Mouse (Mus musculus): ENCODE data around the gene Myom1. TPM values are rescaled to one million over a fixed set of nuclear protein-coding genes. Genes with fewer than 3 reads are reported as not detected.

The Myom1 gene
- polyA plus RNA-seq, 1 experiment, result 2.4 TPM

DNA sequence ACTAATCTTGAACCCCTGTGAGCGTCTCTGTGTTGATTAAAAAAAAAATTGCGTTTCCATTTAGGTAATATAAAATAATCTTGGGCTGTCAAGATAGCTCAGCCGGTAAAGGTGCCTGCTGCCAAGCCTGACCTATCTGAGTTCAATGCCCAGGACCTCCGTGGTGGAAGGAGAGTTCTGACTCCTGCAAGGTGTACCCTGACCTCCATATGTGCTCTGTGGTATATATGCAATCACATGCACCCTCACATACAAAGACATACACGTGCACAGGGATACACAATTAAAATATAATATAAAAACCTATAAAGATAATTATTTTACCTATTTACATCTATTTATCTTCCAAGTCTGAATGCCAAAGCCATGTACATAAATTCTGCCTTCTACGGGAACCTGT is 62.7 kb downstream of the Myom1 start:
- H3K4me3 ChIP-seq (replicated peaks; ENCODE audit: insufficient read depth, low read depth, low read length), result no peak overlapping the region
- no peaks in the 10 kb centered on the region for H3K4me1 ChIP-seq (ENCODE audit: control insufficient read depth, insufficient read depth, low read length)
- WGBS, result 75% methylated on average over 6 of the region's 6 CpGs
- TF ChIP-seq CTCF (IDR thresholded peaks at IDR 0.05; ENCODE audit: borderline replicate concordance, insufficient read depth, low read depth, low read length), result no peak
- TF ChIP-seq POLR2A (IDR thresholded peaks at IDR 0.05; ENCODE audit: borderline replicate concordance, insufficient read depth, low read length), result no peak
- no peaks in the 10 kb centered on the region for H3K27me3 ChIP-seq (ENCODE audit: control insufficient read depth, insufficient read depth, low read length)
- no peak for DNase-seq
- no peak overlapping the region for H3K27ac ChIP-seq (ENCODE audit: insufficient read depth, low read length)

DNA sequence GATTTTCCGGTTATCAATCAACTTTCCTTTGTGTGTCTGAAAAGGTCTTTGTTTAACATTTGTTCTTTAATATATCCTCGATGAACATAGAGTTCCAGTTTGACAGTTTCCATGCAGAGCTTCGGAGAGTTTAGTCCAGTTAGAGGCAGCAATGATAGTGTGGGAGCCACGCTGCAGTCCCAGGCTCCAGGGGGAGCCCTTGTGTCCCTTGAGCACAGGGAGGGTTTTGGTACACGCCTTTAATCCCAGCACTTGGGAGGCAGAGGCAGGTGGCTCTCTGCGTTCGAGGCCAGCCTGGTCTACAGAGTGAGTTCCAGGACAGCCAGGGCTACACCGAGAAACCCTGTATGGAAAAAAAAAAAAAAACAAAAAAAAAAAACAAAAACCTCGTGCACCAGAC is 66.7 kb downstream of the Myom1 start:
- no peak for DNase-seq
- WGBS, result 52% methylated on average over 9 of the region's 9 CpGs
- Histone ChIP-seq H3K27ac (ENCODE audit: insufficient read depth, low read length) (no peak overlapping the region), H3K27me3 (ENCODE audit: control insufficient read depth, insufficient read depth, low read length) (no peaks in the 10 kb centered on the region), H3K4me3 (replicated peaks; ENCODE audit: insufficient read depth, low read depth, low read length) (no peak overlapping the region), H3K4me1 (ENCODE audit: control insufficient read depth, insufficient read depth, low read length) (no peaks in the 10 kb centered on the region)
- no peak for TF ChIP-seq CTCF (IDR thresholded peaks at IDR 0.05; ENCODE audit: borderline replicate concordance, insufficient read depth, low read depth, low read length)
- TF ChIP-seq POLR2A (IDR thresholded peaks at IDR 0.05; ENCODE audit: borderline replicate concordance, insufficient read depth, low read length), result no peak

GRCm38 (mm10) chr17:71071958-71072357 is 69.5 kb downstream of the Myom1 start:
- WGBS, result 87% methylated on average over 10 of the region's 10 CpGs
- Histone ChIP-seq H3K4me1 (ENCODE audit: control insufficient read depth, insufficient read depth, low read length) (no peaks in the 10 kb centered on the region), H3K4me3 (replicated peaks; ENCODE audit: insufficient read depth, low read depth, low read length) (no peak overlapping the region), H3K27me3 (ENCODE audit: control insufficient read depth, insufficient read depth, low read length) (no peaks in the 10 kb centered on the region), H3K27ac (ENCODE audit: insufficient read depth, low read length) (no peak overlapping the region)
- no peak for DNase-seq
- no peak for TF ChIP-seq CTCF (IDR thresholded peaks at IDR 0.05; ENCODE audit: borderline replicate concordance, insufficient read depth, low read depth, low read length)
- no peak for TF ChIP-seq POLR2A (IDR thresholded peaks at IDR 0.05; ENCODE audit: borderline replicate concordance, insufficient read depth, low read length)

GRCm38 (mm10) chr17:71074386-71074785 is 72.0 kb downstream of the Myom1 start:
- Histone ChIP-seq H3K27me3 (ENCODE audit: control insufficient read depth, insufficient read depth, low read length) (no peaks in the 10 kb centered on the region), H3K27ac (ENCODE audit: insufficient read depth, low read length) (no peak overlapping the region), H3K4me3 (replicated peaks; ENCODE audit: insufficient read depth, low read depth, low read length) (no peak overlapping the region), H3K4me1 (ENCODE audit: control insufficient read depth, insufficient read depth, low read length) (no peaks in the 10 kb centered on the region)
- DNase-seq, result no peak
- TF ChIP-seq POLR2A (IDR thresholded peaks at IDR 0.05; ENCODE audit: borderline replicate concordance, insufficient read depth, low read length) (no peak), CTCF (IDR thresholded peaks at IDR 0.05; ENCODE audit: borderline replicate concordance, insufficient read depth, low read depth, low read length) (no peak)
- 69% methylated on average over 4 of the region's 4 CpGs for WGBS

GRCm38 (mm10) chr17:71081986-71082385 is 79.6 kb downstream of the Myom1 start:
- DNase-seq, result no peak
- Histone ChIP-seq H3K27me3 (ENCODE audit: control insufficient read depth, insufficient read depth, low read length) (no peaks in the 10 kb centered on the region), H3K27ac (ENCODE audit: insufficient read depth, low read length) (no peak overlapping the region), H3K4me3 (replicated peaks; ENCODE audit: insufficient read depth, low read depth, low read length) (no peak overlapping the region), H3K4me1 (ENCODE audit: control insufficient read depth, insufficient read depth, low read length) (no peaks in the 10 kb centered on the region)
- 63% methylated on average over 7 of the region's 7 CpGs for whole genome bisulfite sequencing
- no peak for TF ChIP-seq POLR2A (IDR thresholded peaks at IDR 0.05; ENCODE audit: borderline replicate concordance, insufficient read depth, low read length)
- TF ChIP-seq CTCF (IDR thresholded peaks at IDR 0.05; ENCODE audit: borderline replicate concordance, insufficient read depth, low read depth, low read length), result no peak

GRCm38 (mm10) chr17:71086969-71087368 is 84.5 kb downstream of the Myom1 start:
- Histone ChIP-seq H3K4me1 (ENCODE audit: control insufficient read depth, insufficient read depth, low read length) (no peaks in the 10 kb centered on the region), H3K4me3 (replicated peaks; ENCODE audit: insufficient read depth, low read depth, low read length) (no peak overlapping the region), H3K27me3 (ENCODE audit: control insufficient read depth, insufficient read depth, low read length) (no peaks in the 10 kb centered on the region), H3K27ac (ENCODE audit: insufficient read depth, low read length) (no peak overlapping the region)
- no peak for TF ChIP-seq POLR2A (IDR thresholded peaks at IDR 0.05; ENCODE audit: borderline replicate concordance, insufficient read depth, low read length)
- no peak for TF ChIP-seq CTCF (IDR thresholded peaks at IDR 0.05; ENCODE audit: borderline replicate concordance, insufficient read depth, low read depth, low read length)
- WGBS, result 92% methylated on average over 4 of the region's 4 CpGs
- no peak for DNase-seq

DNA sequence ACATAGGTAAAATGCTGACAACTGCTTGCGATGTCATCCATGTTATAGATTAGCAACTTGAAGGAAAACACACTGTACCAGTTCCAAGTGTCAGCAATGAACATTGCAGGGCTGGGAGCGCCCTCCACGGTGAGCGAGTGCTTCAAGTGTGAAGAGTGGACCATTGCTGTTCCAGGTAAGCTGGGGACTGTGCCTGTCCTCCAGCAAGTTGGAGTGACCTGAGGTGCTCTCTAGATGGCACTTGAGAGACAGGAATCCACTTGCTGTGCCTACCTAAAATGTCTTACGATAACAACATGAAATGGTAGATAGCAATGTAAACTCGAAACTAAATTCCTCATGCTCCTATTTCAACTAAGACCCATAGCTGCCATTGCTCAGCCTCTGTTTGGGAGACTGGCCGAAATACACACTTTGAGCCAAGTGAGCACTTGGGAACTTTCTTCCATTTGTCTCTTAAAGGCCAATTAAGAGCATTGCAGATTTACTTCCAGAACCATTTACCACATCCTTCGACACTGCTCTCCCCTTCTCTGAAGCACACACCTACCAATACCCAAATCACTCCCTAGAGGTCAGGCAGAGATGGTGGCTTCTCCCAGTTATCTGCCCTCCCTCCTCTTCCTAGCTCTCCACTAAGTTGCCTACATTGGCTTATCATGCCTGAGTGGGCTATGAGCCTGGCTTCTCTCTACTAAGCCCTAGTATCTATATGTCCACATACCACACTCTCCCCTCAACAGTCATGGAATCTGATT is 85.1 kb downstream of the Myom1 start:
- WGBS, result 90% methylated on average over 8 of the region's 8 CpGs

GRCm38 (mm10) chr17:71088154-71088521 is 85.7 kb downstream of the Myom1 start:
- TF ChIP-seq CTCF (IDR thresholded peaks at IDR 0.05; ENCODE audit: borderline replicate concordance, insufficient read depth, low read depth, low read length), result no peak
- no peak for TF ChIP-seq POLR2A (IDR thresholded peaks at IDR 0.05; ENCODE audit: borderline replicate concordance, insufficient read depth, low read length)
- Histone ChIP-seq H3K27ac (ENCODE audit: insufficient read depth, low read length) (no peak overlapping the region), H3K27me3 (ENCODE audit: control insufficient read depth, insufficient read depth, low read length) (no peaks in the 10 kb centered on the region), H3K4me3 (replicated peaks; ENCODE audit: insufficient read depth, low read depth, low read length) (no peak overlapping the region), H3K4me1 (ENCODE audit: control insufficient read depth, insufficient read depth, low read length) (no peaks in the 10 kb centered on the region)
- DNase-seq, result no peak
- WGBS, result 94% methylated on average over 3 of the region's 3 CpGs

More for the DNA sequence above, 85.1 kb downstream of the Myom1 start:
- Histone ChIP-seq H3K27me3 (ENCODE audit: control insufficient read depth, insufficient read depth, low read length) (no peaks in the 10 kb centered on the region), H3K4me1 (ENCODE audit: control insufficient read depth, insufficient read depth, low read length) (no peaks in the 10 kb centered on the region), H3K4me3 (replicated peaks; ENCODE audit: insufficient read depth, low read depth, low read length) (no peak overlapping the region), H3K27ac (ENCODE audit: insufficient read depth, low read length) (no peak overlapping the region)
- no peak for DNase-seq
- TF ChIP-seq CTCF (IDR thresholded peaks at IDR 0.05; ENCODE audit: borderline replicate concordance, insufficient read depth, low read depth, low read length), result no peak
- no peak for TF ChIP-seq POLR2A (IDR thresholded peaks at IDR 0.05; ENCODE audit: borderline replicate concordance, insufficient read depth, low read length)

All from cerebellum, adult 2 months (tissue).